Mouse (Mus musculus) gastrocnemius, postnatal 14 days (tissue): ENCODE results near the gene Tex9. TPM values are rescaled to one million over a fixed set of nuclear protein-coding genes. Genes with fewer than 3 reads are reported as not detected.
"Not testable (repeated sequence)": the region's sequence is repeated elsewhere in the genome, so short reads cannot be mapped to it uniquely, and the experiment has no call there.

Experiments used
- DNase-seq: peaks from one replicate; pipeline ENCODE4 v3.0.0; 2021; ENCODE audit warnings: mixed read lengths
- intact Hi-C: fragments of 180-260 bp; cut with DNase I; formaldehyde crosslinking; loops from one replicate; pipeline ENCODE4 v1.15.1; 2025; ENCODE audit warnings: low total_unique reads
- microRNA-seq, 2 experiments: library from miRNA; unstranded; fragments of <30 nt; microRNA quantifications; one replicate each; pipeline ENCODE4 v1.2.0; 2021
- total RNA-seq, 2 experiments: library from RNA; stranded (reverse); gene quantifications; 2 replicates each; pipeline ENCODE4 v1.2.3; 2021

Tex9 gene
- total RNA-seq, 2 experiments from 2014 or later = 3.0 to 3.1 TPM

- DNase-seq = no peak
These were observed 88.6 kb downstream of the Tex9 start for GRCm38 (mm10) chr9:72403421-72403820.

GRCm38 (mm10) chr9:72401769-72402168 is 90.2 kb downstream of the Tex9 start:
- DNase-seq, intact Hi-C loops: not testable (repeated sequence)

More at GRCm38 (mm10) chr9:72403421-72403820, 88.6 kb downstream of the Tex9 start:
- intact Hi-C loops = no loop called here

Small RNA genes within 50 kb of the gene (microRNA-seq; reads per million reads assigned to microRNA genes)
- 0 reads per million in 2 experiments for gene Gm28010

Other genes starting within 250 kb of the Tex9 start
- 10 to 100 TPM; 12.7 to 13.7 TPM for gene Zfp280d, start 217.4 kb downstream of the Tex9 start, total RNA-seq
- 1 to 10 TPM in 1 of 2 experiments, under 1 TPM in 1; 0.78 to 1.1 TPM for gene Mns1, start 54.2 kb downstream of the Tex9 start, total RNA-seq
- 10 to 100 TPM; 22.1 to 23.7 TPM for gene Rfx7, start 40.0 kb upstream of the Tex9 start, total RNA-seq
- gene Nedd4, start 170.1 kb upstream of the Tex9 start, total RNA-seq = 100 to 1,000 TPM; 388 to 415 TPM